ENCODE assay signal across 8 mouse cellular contexts in the genomic region with DNA sequence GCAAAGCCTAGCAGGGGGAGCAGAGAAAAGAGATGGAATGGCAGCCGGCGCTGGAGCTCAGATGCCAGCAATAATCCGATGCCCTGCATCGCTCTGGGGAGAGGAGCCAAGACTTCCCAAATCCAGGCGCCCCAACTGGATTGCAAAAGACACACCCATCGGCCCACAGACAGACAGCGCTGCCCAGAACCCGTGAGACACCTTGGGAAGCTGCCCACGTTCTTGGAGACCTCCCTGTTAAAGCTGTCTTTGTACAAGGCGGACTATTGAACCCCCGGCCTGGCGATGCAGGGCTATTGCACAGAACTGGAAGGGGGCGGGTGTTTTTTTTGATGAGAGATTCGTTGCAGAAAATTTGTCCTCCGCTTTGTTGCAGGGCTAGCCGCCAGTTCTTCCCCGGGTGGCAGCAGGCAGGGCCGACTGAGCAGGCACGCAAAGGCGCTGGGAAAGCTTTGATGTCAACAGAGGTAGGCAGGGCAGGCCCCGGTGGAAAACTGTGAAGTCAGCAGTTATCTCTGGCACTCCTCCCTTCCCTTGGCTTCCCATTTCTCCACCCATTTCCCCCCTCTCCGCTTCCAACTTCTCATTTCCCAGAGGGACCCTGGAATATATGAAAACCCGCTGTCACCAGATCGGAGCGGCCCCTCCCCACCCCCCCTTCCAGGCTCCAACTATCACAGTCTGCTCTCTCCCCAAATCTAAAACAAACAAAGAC. TPM values are rescaled to one million over a fixed set of nuclear protein-coding genes. Genes with fewer than 3 reads are reported as not detected.
DNase-seq lines count a peak whose midpoint lies in the region; ATAC-seq and TF ChIP-seq lines count a peak whose summit lies in the region.

No protein-coding gene starts in this region.

- 10% methylated on average over 25 of the region's 25 CpGs for WGBS in forebrain, embryonic 13.5 days
- WGBS in liver, postnatal 0 days (ENCODE audit: insufficient replicate concordance), result 29% methylated on average over 25 of the region's 25 CpGs
- 11% methylated on average over 25 of the region's 25 CpGs for WGBS in olfactory bulb, adult 2 months

- no peak for TF ChIP-seq POLR2A in CH12.LX (IDR thresholded peaks at IDR 0.05; ENCODE audit: low read depth, low read length)
- no peak for TF ChIP-seq POLR2A in olfactory bulb, adult 2 months (IDR thresholded peaks at IDR 0.05; ENCODE audit: insufficient read depth, low read depth, low read length)

- no peak overlapping the region for H3K4me2 ChIP-seq in CH12.LX (ENCODE audit: insufficient read depth, low read depth, poor library complexity, severe bottlenecking)
- H3K4me2 ChIP-seq in forebrain, embryonic 13.5 days, result peak overlapping the region; percentile 51
- H3K4me2 ChIP-seq in liver, postnatal 0 days (ENCODE audit: low read depth, low read length), result peak overlapping the region; percentile 64

- in situ Hi-C loops in CH12.LX (cut with MboI; ENCODE audit: low pct_ligation_motif_present, low pct_unique_long_range_greater_than_20kb, low sequenced_read_pairs), result no loop called here

- no peak overlapping the region for H3K27ac ChIP-seq in CH12.LX (ENCODE audit: insufficient read depth, low read depth)
- peak overlapping the region; percentile 59; the same call in 1 of the 2 replicates for H3K27ac ChIP-seq in forebrain, embryonic 13.5 days
- peak overlapping the region; percentile 82 for H3K27ac ChIP-seq in liver, postnatal 0 days (ENCODE audit: low read depth)
- no peak overlapping the region for H3K27ac ChIP-seq in olfactory bulb, adult 2 months (ENCODE audit: insufficient read depth, low read depth, low read length)

- ATAC-seq in cerebellum, adult (ENCODE audit: insufficient number of reproducible peaks, low FRiP score, low TSS enrichment), result peak; percentile 58; the same call in 1 of the 2 replicates
- peak; percentile 84 for ATAC-seq in forebrain, embryonic 13.5 days
- peak; percentile 70 for ATAC-seq in liver, postnatal 0 days

- no peaks in the 10 kb centered on the region for H3K9me3 ChIP-seq in CH12.LX (replicated peaks; ENCODE audit: low read length)
- H3K9me3 ChIP-seq in forebrain, embryonic 13.5 days (replicated peaks), result peaks cover 4% of the 10 kb centered on the region; the same call in 1 of the 2 replicates
- H3K9me3 ChIP-seq in liver, postnatal 0 days (ENCODE audit: low read length), result no peaks in the 10 kb centered on the region

- TF ChIP-seq RAD21 in CH12.LX (IDR thresholded peaks at IDR 0.05; ENCODE audit: low read depth, low read length), result no peak

- TF ChIP-seq CTCF in CH12.LX (conservative IDR thresholded peaks at IDR 0.05 in 1 of 2, IDR thresholded peaks at IDR 0.05 in 1 of 2; ENCODE audit: low read depth in 2 of 2, low read length in 2 of 2), result no peak
- no peak for TF ChIP-seq CTCF in liver, postnatal 0 days (IDR thresholded peaks at IDR 0.05; ENCODE audit: low read depth)
- no peak for TF ChIP-seq CTCF in olfactory bulb, adult 2 months (IDR thresholded peaks at IDR 0.05; ENCODE audit: insufficient read depth, low read depth, low read length)

- peaks cover 4 to 16% of the 10 kb centered on the region in 2 experiments; a peak in 3 of 4 replicates for H3K4me1 ChIP-seq in CH12.LX (ENCODE audit: control insufficient read depth in 1 of 2, insufficient read depth in 2 of 2)
- H3K4me1 ChIP-seq in forebrain, embryonic 13.5 days, result peaks cover 16% of the 10 kb centered on the region
- H3K4me1 ChIP-seq in liver, postnatal 0 days (ENCODE audit: insufficient read depth), result peaks cover 20% of the 10 kb centered on the region
- H3K4me1 ChIP-seq in olfactory bulb, adult 2 months (ENCODE audit: control insufficient read depth, insufficient read depth, low read length), result peaks cover 23% of the 10 kb centered on the region

- no peaks in the 10 kb centered on the region for H3K79me2 ChIP-seq in CH12.LX (replicated peaks; ENCODE audit: control insufficient read depth, extremely low read depth, insufficient read depth, poor library complexity, severe bottlenecking)

- no peak overlapping the region for H3K4me3 ChIP-seq in CH12.LX (replicated peaks in 1 of 3; ENCODE audit: low read depth in 2 of 3, low read length in 2 of 3, poor library complexity in 1 of 3)
- H3K4me3 ChIP-seq in forebrain, embryonic 13.5 days, result peak overlapping the region; percentile 28
- H3K4me3 ChIP-seq in liver, postnatal 0 days (ENCODE audit: low read depth, low read length), result peak overlapping the region; percentile 32
- H3K4me3 ChIP-seq in olfactory bulb, adult 2 months (ENCODE audit: insufficient read depth, low read depth, low read length), result peak overlapping the region; percentile 1; the same call in 1 of the 2 replicates

- no peak for TF ChIP-seq EP300 in CH12.LX (IDR thresholded peaks at IDR 0.05; ENCODE audit: low read length)
- TF ChIP-seq EP300 in liver, postnatal 0 days (IDR thresholded peaks at IDR 0.05; ENCODE audit: low read depth), result no peak

- intact Hi-C loops in heart, postnatal 10 days (cut with DNase I), result loop anchor here (2.0 kb wide), 1 partner anchor 46 kb away; no protein-coding TSS in a partner anchor

- peaks cover 2% of the 10 kb centered on the region for H3K27me3 ChIP-seq in CH12.LX (replicated peaks)
- H3K27me3 ChIP-seq in forebrain, embryonic 13.5 days, result no peaks in the 10 kb centered on the region; the same call in 1 of the 2 replicates
- no peaks in the 10 kb centered on the region for H3K27me3 ChIP-seq in liver, postnatal 0 days (ENCODE audit: insufficient read depth, low read length)

- H3K36me3 ChIP-seq in CH12.LX (replicated peaks in 1 of 2; ENCODE audit: control insufficient read depth in 1 of 2, insufficient read depth in 1 of 2, low read length in 1 of 2), result no peaks in the 10 kb centered on the region
- H3K36me3 ChIP-seq in forebrain, embryonic 13.5 days (ENCODE audit: poor library complexity, severe bottlenecking), result no peaks in the 10 kb centered on the region
- H3K36me3 ChIP-seq in liver, postnatal 0 days (replicated peaks; ENCODE audit: insufficient read depth, low read length), result no peaks in the 10 kb centered on the region

- no peak for DNase-seq in CH12.LX (ENCODE audit: extremely low read depth)
- DNase-seq in heart, postnatal 10 days, result peak; percentile 75
- DNase-seq in kidney, postnatal 4 days, result peak; percentile 68 to 74
- DNase-seq in liver, postnatal 0 days, result peak; percentile 44
- DNase-seq in thymus, postnatal 14 days, result no peak

- dilution Hi-C loops in CH12.LX (cut with MboI; ENCODE audit: extremely low pct_ligation_motif_present, extremely low pct_unique_long_range_greater_than_20kb, low sequenced_read_pairs), result no loop called here

- no peak overlapping the region for H3K9ac ChIP-seq in CH12.LX (ENCODE audit: insufficient read depth, low read depth)
- H3K9ac ChIP-seq in forebrain, embryonic 13.5 days, result peak overlapping the region; percentile 32; the same call in 1 of the 2 replicates
- H3K9ac ChIP-seq in liver, postnatal 0 days (replicated peaks), result peak overlapping the region; percentile 38

TF ChIP-seq in CH12.LX, 34 proteins besides CTCF, POLR2A, EP300 and RAD21:
- TF ChIP-seq BHLHE40 (IDR thresholded peaks at IDR 0.05; ENCODE audit: low read depth, low read length) (no peak), USF1 (IDR thresholded peaks at IDR 0.05; ENCODE audit: low read depth, low read length) (no peak), MAFK (IDR thresholded peaks at IDR 0.05; ENCODE audit: insufficient replicate concordance, low read length) (0 out of 2 replicates have a peak, but pooled peaks have one; percentile 45), JUND (conservative IDR thresholded peaks at IDR 0.05; ENCODE audit: low read depth, low read length) (no peak)

RNA-seq across cellular contexts. Expression of a gene that starts 28.0 kb away (rescaled TPM):
- total RNA-seq in CH12.LX (2012; rRNA removed) (38.2 and 43.7 TPM in 2 replicates), CH12.LX (2014; rRNA removed) (75.6 and 75.9 TPM in 2 replicates)
- polyA plus RNA-seq in CH12.LX (2012; ENCODE audit: insufficient read length, low read depth), result 58.6 and 60.1 TPM in 2 replicates
- polyA plus RNA-seq in forebrain, embryonic 13.5 days (2015; fragmentation: Nextera tagmentation; extraction: Ambion mirVana), result 26.7 and 30.1 TPM in 2 replicates
- total RNA-seq in heart, postnatal 10 days (2021), result 10 to 100 TPM; 10.5 to 12.9 TPM
- 3.8 and 4.7 TPM in 2 replicates for polyA plus RNA-seq in liver, postnatal 0 days (2015; fragmentation: Nextera tagmentation; extraction: Ambion mirVana)
- polyA plus RNA-seq in olfactory bulb, adult 2 months (2012; ENCODE audit: insufficient read depth, insufficient read length, low replicate concordance, missing spikeins), result not detected in 2 replicates

Comparison
In these comparisons a context has a peak if more than half of its experiments do, and no peak if none do; other contexts are left out.
1. DNase-seq: peak in heart, postnatal 10 days (2 of 2), kidney, postnatal 4 days (2 of 2) and liver, postnatal 0 days (single experiment); none in CH12.LX (single experiment) and thymus, postnatal 14 days (single experiment).
2. H3K27ac ChIP-seq: peak in forebrain, embryonic 13.5 days (single experiment) and liver, postnatal 0 days (single experiment); none in CH12.LX (single experiment) and olfactory bulb, adult 2 months (single experiment).
3. H3K4me3 ChIP-seq: peak in forebrain, embryonic 13.5 days (single experiment), liver, postnatal 0 days (single experiment) and olfactory bulb, adult 2 months (single experiment); none in CH12.LX (0 of 3).
4. Peak in every context shown above with its lines, with median percentiles within 50 percentile points of each other: ATAC-seq.